Mouse (Mus musculus) spleen, adult 2 months (tissue): ENCODE measurements around the gene Slc1a3.

Experiments
- CTCF ChIP-seq: fragments of 200-500 bp; IDR thresholded peaks from 2 replicates; pipeline ENCODE4 v1.5.1; 2011; ENCODE audit warnings: mild to moderate bottlenecking, inconsistent platforms; ENCODE audit not compliant: insufficient read depth, insufficient read length, insufficient replicate concordance; ENCODE audit errors: extremely low read depth
- POLR2A ChIP-seq: fragments of 200-500 bp; IDR thresholded peaks from 2 replicates; pipeline ENCODE4 v1.6.1; 2011; ENCODE audit warnings: low read depth, low read length, inconsistent platforms

DNA sequence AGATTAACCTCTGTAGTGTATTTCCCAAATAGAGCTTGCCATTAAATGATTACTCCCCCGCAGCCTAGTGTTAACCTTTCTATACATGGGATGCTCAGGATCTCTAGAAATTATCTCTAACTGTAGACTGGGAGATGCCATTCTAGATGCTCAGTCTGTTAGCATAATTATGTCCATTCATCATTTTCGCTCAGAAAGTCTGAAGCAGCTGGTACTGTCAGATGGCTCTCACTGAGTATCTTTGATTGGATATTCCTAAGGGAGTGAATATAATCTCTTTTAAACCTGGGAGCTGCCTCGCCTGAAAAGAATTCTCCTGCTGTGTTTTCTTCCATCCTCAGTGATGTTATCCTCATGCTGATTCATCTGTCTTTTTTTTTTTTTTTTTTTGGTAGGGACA is 76.2 kb downstream of the Slc1a3 start:
- no peak for TF ChIP-seq POLR2A
- no peak for TF ChIP-seq CTCF
